Mouse (Mus musculus) liver, embryonic 13.5 days (tissue): ENCODE measurements around the gene Mtch1. TPM values are rescaled to one million over a fixed set of nuclear protein-coding genes. Genes with fewer than 3 reads are reported as not detected.

Experiments
- ATAC-seq: fragments of 200-750 bp; cut with Nextera tagmentation; 2 replicates; pipeline ENCODE4 v1.8.0; 2017; ENCODE audit warnings: low read depth, mild to moderate bottlenecking, moderate number of reproducible peaks, moderate library complexity
- DNase-seq: peaks from one replicate; pipeline ENCODE4 v3.0.0; 2022
- H3K27ac ChIP-seq: fragments of 300-500 bp; sonication (generic); 2 replicates; pipeline ENCODE4 v1.5.1; 2015; ENCODE audit warnings: moderate library complexity, mild to moderate bottlenecking, inconsistent platforms
- H3K27me3 ChIP-seq: fragments of 300-500 bp; sonication (generic); 2 replicates; pipeline ENCODE4 v1.6.1; 2015; ENCODE audit warnings: mild to moderate bottlenecking, inconsistent platforms
- H3K36me3 ChIP-seq: fragments of 300-500 bp; sonication (generic); 2 replicates; pipeline ENCODE4 v1.6.1; 2015; ENCODE audit warnings: mild to moderate bottlenecking, inconsistent platforms
- H3K4me1 ChIP-seq: fragments of 300-500 bp; sonication (generic); replicated peaks from 2 replicates; pipeline ENCODE4 v1.6.1; 2015; ENCODE audit warnings: inconsistent platforms
- H3K4me2 ChIP-seq: fragments of 300-500 bp; sonication (generic); 2 replicates; pipeline ENCODE4 v1.6.1; 2015; ENCODE audit warnings: inconsistent platforms, mild to moderate bottlenecking, moderate library complexity
- H3K4me3 ChIP-seq: fragments of 300-500 bp; sonication (generic); replicated peaks from 2 replicates; pipeline ENCODE4 v1.5.1; 2015; ENCODE audit warnings: mild to moderate bottlenecking, inconsistent platforms
- H3K9ac ChIP-seq: fragments of 300-500 bp; sonication (generic); 2 replicates; pipeline ENCODE4 v1.6.1; 2015; ENCODE audit warnings: mild to moderate bottlenecking, inconsistent platforms
- H3K9me3 ChIP-seq: fragments of 300-500 bp; sonication (generic); replicated peaks from 2 replicates; pipeline ENCODE4 v1.6.1; 2016; ENCODE audit warnings: inconsistent platforms
- WGBS: fragments of 180-500 bp; shearing (Covaris S2); methylation state at CpG from one replicate; pipeline ENCODE4 v1.1.7; 2015; ENCODE audit not compliant: insufficient replicate concordance; 5-methylcytosine and 5-hydroxymethylcytosine counted together
- polyA plus RNA-seq: library from polyadenylated mRNA; unstranded; fragments of >200 nt; fragmentation: Nextera tagmentation; extraction: Ambion mirVana; gene quantifications from 2 replicates; pipeline ENCODE4 v1.2.1, GENCODE M21; 2015

Gene Mtch1
- polyA plus RNA-seq, 1 experiment from 2014 or later: 64.0 TPM

DNA sequence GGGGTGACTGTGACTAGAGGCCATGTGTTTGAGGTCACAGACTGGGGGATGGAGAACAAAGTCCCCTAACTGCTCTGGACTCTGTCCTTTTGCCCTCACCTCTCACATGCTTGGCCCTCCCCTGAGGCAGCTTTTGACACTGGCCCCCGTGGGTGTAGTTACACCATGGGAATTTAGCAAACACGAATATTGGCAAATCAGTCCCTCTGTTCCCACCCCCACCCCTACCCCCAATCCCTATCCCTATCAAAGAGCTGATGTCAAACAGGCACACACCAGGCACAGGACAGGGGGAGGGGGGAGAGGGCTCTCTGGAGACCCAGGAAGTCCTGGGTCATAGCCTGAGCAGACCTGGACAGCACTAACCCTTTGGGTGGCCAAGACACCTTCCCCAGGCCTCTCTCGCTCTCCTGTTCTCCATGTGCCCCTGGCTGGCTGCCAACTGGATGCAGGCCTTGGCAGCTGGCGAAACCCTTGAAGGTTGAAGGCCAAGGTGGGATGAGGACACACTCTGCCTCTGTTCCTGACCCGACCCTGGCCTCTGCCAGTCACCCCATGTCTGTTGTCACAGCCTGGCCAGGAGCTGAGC lies 37.2 kb upstream of the Mtch1 start:
- Histone ChIP-seq H3K4me1 (peaks cover 14% of the 10 kb centered on the region), H3K27ac (peak overlapping the region; percentile 60)
- DNase-seq: no peak

DNA sequence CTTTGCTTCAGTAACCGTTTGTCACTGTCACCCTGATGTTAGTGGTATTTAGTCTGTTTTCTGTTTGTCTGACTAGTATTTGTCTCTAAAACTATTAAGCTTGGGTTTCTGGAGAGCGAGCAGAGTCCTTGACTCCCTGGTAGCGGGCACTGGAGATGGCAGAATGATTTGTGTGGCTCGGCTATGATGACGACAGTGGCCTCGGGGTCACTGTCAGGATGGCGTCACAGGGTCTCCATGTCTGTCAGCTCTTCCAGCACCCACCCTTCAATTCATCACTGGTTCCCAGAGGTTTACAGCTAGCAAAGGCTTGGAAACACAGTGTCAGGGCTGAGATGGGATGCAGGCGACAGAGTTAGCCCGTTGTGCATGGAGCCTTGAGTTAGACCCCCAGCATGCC lies 36.2 kb upstream of the Mtch1 start:
- H3K9me3 ChIP-seq: no peaks in the 10 kb centered on the region
- no peak overlapping the region for H3K4me3 ChIP-seq
- H3K4me1 ChIP-seq: peaks cover 14% of the 10 kb centered on the region
- H3K9ac ChIP-seq: 0 out of 2 replicates have a peak overlapping the region, but pooled peaks have one; percentile 18
- no peaks in the 10 kb centered on the region for H3K36me3 ChIP-seq
- no peak for ATAC-seq
- no peak for DNase-seq
- no peak overlapping the region for H3K4me2 ChIP-seq
- no peaks in the 10 kb centered on the region for H3K27me3 ChIP-seq
- 0 out of 2 replicates have a peak overlapping the region, but pooled peaks have one; percentile 0 for H3K27ac ChIP-seq
- WGBS: 66% methylated on average over 9 of the region's 9 CpGs

More for the DNA sequence above, 37.2 kb upstream of the Mtch1 start:
- Histone ChIP-seq H3K4me2 (no peak overlapping the region), H3K27me3 (no peaks in the 10 kb centered on the region), H3K9ac (no peak overlapping the region), H3K4me3 (no peak overlapping the region), H3K36me3 (no peaks in the 10 kb centered on the region), H3K9me3 (no peaks in the 10 kb centered on the region)
- peak; percentile 65 for ATAC-seq
- 50% methylated on average over 5 of the region's 5 CpGs for WGBS

DNA sequence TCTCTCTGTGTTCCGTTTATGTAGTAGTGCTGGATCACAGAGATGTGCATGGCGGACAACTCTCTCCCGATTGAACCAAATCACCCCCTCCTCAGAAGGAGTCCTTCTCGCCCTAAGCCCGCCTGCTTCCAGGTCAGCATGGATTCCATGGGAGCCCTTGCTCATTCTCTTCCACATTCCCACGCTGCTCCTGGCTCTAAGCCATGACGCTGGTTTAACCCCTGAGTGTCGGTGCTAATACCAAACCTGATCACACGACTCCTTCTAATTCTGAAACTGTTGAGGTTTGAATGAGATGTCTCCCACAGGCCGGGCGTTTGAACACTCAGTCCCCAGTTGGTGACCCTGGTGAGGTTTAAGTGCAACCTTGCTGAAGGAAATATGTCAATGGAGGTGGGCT lies 34.7 kb upstream of the Mtch1 start:
- H3K4me2 ChIP-seq: no peak overlapping the region
- ATAC-seq (no peak), DNase-seq (no peak)
- H3K27me3 ChIP-seq: no peaks in the 10 kb centered on the region
- WGBS: 76% methylated on average over 11 of the region's 11 CpGs
- no peaks in the 10 kb centered on the region for H3K36me3 ChIP-seq
- no peak overlapping the region for H3K9ac ChIP-seq
- no peaks in the 10 kb centered on the region for H3K9me3 ChIP-seq
- H3K4me1 ChIP-seq: peaks cover 14% of the 10 kb centered on the region
- H3K27ac ChIP-seq: 0 out of 2 replicates have a peak overlapping the region, but pooled peaks have one; percentile 9
- no peak overlapping the region for H3K4me3 ChIP-seq

DNA sequence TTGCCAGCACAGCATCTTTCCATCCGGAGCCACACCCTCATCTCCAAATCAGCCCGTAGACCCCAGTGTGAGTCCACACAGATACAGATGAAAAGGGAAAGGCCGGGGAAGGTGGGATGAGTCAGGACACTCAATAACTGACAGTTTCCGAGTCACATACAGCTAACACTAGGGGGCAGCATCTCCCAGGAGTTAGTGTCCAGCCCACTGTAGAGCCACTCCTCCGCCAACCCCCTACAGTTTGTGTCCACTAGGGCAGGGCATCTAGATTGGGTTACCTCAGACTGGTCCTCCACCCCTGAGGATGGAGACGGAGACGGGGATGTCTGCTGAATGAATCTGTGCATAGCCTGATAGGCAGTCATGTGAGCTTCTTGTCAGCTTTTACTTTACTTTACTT lies 33.7 kb upstream of the Mtch1 start:
- WGBS: 8% methylated on average over 7 of the region's 7 CpGs
- Histone ChIP-seq H3K36me3 (no peaks in the 10 kb centered on the region), H3K9ac (no peak overlapping the region), H3K4me1 (peaks cover 14% of the 10 kb centered on the region), H3K27me3 (no peaks in the 10 kb centered on the region), H3K27ac (no peak overlapping the region), H3K9me3 (no peaks in the 10 kb centered on the region), H3K4me3 (no peak overlapping the region), H3K4me2 (no peak overlapping the region)
- DNase-seq (peak; percentile 42), ATAC-seq (peak; percentile 68)

DNA sequence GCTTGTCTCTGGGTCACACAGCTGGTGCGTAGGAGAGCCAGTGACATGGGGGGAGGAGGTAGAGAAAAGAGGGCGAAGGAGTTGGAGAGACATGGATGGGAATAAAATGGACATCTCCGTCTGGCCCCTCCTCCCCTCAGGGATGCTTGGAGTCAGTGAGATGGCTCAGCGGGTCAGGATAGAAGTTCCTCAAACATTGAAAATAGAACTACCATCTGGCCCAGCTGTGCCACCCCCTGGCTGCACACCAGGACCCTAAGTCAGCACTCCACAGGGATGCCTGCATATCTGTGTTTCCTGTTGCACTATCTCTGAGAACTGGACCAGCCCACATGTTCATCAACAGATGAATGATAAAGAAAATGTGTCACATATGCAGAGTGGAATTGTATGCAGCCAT lies 32.5 kb upstream of the Mtch1 start:
- Histone ChIP-seq H3K9ac (no peak overlapping the region), H3K4me2 (no peak overlapping the region), H3K36me3 (no peaks in the 10 kb centered on the region), H3K27me3 (no peaks in the 10 kb centered on the region), H3K27ac (no peak overlapping the region), H3K4me3 (no peak overlapping the region), H3K9me3 (no peaks in the 10 kb centered on the region), H3K4me1 (peaks cover 10% of the 10 kb centered on the region)
- WGBS: 63% methylated on average over 4 of the region's 4 CpGs
- DNase-seq (no peak), ATAC-seq (no peak)

DNA sequence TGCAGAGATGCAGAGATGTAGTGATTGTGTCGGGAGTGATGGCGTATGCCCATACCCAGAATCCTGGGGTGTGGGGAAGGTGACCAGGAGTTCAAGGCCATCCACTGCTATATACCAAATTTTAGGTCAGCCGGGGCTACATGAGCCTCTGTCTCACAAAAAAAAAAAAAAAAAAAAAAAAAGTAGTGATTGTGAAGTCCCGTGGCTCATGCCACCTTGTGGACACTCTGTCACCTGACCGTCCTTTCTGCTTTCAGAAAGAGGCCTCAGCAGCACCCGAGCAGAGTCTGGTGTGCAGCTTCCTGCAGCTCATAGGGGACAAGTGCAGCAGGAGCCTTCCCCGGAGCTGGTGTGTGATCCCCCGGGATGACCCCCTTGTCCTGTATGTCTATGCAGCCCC lies 30.3 kb upstream of the Mtch1 start:
- H3K9ac ChIP-seq: no peak overlapping the region; the same call in 1 of the 2 replicates
- H3K9me3 ChIP-seq: no peaks in the 10 kb centered on the region
- no peak for DNase-seq
- H3K27me3 ChIP-seq: no peaks in the 10 kb centered on the region
- no peak overlapping the region for H3K27ac ChIP-seq
- H3K4me3 ChIP-seq: no peak overlapping the region
- 55% methylated on average over 8 of the region's 8 CpGs for WGBS
- no peak overlapping the region for H3K4me2 ChIP-seq
- H3K4me1 ChIP-seq: peaks cover 10% of the 10 kb centered on the region
- H3K36me3 ChIP-seq: no peaks in the 10 kb centered on the region
- no peak for ATAC-seq

DNA sequence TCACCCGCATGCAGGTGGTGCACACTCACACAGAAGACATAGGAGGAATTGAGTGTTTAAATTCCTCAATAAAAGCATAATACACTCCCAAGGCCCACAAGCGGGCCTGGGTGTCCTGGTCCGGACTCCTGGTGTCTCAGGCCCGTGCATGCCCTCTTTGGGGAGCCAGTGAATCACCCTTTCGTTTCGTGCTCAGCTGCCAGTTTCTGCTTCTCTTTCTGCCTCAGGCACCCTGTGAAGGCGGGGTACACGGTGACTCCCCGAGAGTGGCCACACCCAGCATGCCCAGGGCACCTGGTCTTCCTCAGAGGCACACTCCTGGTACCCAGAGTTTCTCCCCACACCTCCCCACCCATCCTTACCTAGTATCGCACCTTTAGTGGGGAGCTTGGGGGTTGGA lies 28.1 kb upstream of the Mtch1 start:
- no peak for ATAC-seq
- WGBS: 71% methylated on average over 10 of the region's 10 CpGs
- Histone ChIP-seq H3K9me3 (no peaks in the 10 kb centered on the region), H3K27ac (no peak overlapping the region), H3K4me1 (no peaks in the 10 kb centered on the region), H3K36me3 (no peaks in the 10 kb centered on the region), H3K9ac (no peak overlapping the region), H3K27me3 (no peaks in the 10 kb centered on the region), H3K4me2 (no peak overlapping the region), H3K4me3 (no peak overlapping the region)
- no peak for DNase-seq

DNA sequence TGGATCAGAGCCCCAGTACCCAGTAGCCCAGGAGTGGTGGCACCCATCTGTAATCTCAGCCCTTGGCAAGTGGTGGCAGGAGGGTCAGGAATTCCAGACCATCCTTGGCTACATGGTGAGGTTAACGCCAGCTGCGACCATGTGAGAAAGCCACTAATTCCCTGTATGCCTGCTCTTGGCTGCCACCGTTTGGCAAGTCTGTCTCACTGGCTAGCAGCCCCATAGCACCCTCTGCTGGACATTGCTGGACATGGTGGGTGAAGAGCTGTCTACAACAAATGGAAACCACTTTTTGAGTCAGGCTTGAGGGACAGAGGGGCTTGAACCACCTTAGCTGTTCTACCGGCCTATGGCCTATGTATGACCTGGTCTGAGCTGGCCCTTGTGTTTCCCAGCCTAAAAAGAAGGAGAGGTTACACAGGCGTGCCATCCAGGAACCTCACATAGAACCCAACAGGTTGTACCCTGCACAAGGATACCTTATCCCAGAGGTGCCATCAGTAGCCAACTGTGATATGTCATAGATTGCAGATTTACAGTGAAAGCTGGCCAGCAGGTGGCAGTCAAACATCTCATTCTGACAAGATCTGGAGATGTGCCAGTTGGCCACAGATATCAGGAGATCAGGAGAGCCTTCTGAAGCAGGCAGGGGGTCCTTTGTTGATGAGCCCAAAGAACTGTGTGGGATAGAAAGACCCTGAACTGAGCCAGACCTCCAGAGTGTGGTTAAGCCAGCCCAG lies 23.4 kb upstream of the Mtch1 start:
- H3K4me3 ChIP-seq: no peak overlapping the region
- H3K4me1 ChIP-seq: no peaks in the 10 kb centered on the region
- H3K36me3 ChIP-seq: no peaks in the 10 kb centered on the region
- H3K27me3 ChIP-seq: no peaks in the 10 kb centered on the region
- DNase-seq: peak; percentile 80
- no peak overlapping the region for H3K27ac ChIP-seq
- ATAC-seq: peak; percentile 47
- no peak overlapping the region for H3K9ac ChIP-seq
- H3K9me3 ChIP-seq: no peaks in the 10 kb centered on the region
- WGBS: 8% methylated on average over 5 of the region's 5 CpGs
- H3K4me2 ChIP-seq: no peak overlapping the region

DNA sequence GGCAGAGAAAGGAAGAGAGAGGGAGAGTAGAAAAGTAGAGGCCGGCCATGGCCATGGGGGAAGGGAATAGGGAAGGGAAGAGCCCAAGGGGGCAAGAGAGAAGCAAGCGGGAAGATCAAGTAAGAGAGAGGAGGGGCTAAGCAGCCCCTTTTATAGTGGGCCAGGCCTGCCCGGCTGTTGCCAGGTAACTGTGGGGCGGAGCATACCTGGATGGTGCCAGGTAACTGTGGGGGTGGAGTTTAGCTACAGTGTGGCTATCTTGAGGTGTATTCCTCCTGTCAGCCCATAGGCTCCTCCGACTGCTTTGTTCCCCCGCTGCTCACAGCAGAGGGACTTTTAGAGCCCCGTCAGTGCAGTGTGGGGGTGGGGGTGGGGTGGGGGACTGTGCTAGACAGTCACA lies 21.0 kb upstream of the Mtch1 start:
- Histone ChIP-seq H3K4me1 (no peaks in the 10 kb centered on the region), H3K4me3 (no peak overlapping the region), H3K9ac (no peak overlapping the region), H3K36me3 (no peaks in the 10 kb centered on the region), H3K27me3 (no peaks in the 10 kb centered on the region), H3K4me2 (no peak overlapping the region), H3K9me3 (no peaks in the 10 kb centered on the region), H3K27ac (no peak overlapping the region)
- 49% methylated on average over 7 of the region's 7 CpGs for WGBS
- DNase-seq: no peak
- no peak for ATAC-seq

DNA sequence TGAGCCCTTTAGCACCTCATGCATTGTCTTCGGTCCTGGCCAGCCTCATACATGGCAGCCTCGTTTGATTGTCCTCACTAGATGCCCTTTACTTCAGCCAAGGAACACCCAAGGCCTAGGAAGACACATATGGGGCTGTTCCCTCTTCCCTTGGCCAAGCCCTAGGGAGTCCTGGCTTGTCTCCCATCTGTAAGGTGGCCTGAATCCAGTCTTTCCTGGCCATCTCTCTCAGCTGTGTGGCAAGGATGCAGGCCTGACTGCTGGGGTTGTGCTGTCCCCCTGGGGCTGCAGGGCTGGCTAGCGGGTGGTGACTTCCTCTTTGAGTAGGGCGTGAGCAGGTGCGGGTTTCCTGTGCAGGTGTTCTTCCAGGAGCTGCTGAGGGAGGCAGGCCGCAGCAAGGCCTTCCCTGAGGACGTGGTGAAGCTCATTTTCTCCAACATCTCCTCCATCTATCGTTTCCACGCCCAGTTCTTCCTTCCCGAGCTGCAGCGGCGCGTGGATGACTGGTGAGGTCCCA lies 17.4 kb upstream of the Mtch1 start:
- DNase-seq (no peak), ATAC-seq (no peak)
- no peaks in the 10 kb centered on the region for H3K9me3 ChIP-seq
- no peak overlapping the region for H3K4me3 ChIP-seq
- no peaks in the 10 kb centered on the region for H3K27me3 ChIP-seq
- H3K36me3 ChIP-seq: no peaks in the 10 kb centered on the region
- 68% methylated on average over 13 of the region's 13 CpGs for WGBS
- no peak overlapping the region for H3K9ac ChIP-seq
- H3K4me2 ChIP-seq: no peak overlapping the region
- H3K4me1 ChIP-seq: peaks cover 4% of the 10 kb centered on the region
- H3K27ac ChIP-seq: no peak overlapping the region

DNA sequence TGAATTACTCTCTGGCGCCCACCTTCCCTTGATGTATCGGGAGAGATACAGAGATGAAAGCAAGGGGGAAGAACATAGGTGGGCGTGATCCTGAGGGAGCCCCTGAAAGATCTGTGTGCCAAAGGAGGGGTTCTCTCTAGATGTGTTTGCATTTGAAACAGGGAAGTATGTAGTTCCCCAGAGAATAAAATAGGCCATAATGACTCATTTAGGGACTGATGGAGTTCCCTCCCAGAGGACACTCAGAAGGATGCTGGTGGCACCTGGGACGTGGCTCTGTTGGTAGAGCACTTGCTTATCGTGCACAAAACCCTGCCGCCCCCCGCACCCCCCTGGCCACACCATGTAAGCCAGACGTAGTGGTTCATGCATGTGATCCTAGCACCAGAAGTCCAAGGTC lies 15.4 kb upstream of the Mtch1 start:
- Histone ChIP-seq H3K27me3 (no peaks in the 10 kb centered on the region), H3K27ac (no peak overlapping the region), H3K36me3 (no peaks in the 10 kb centered on the region), H3K4me3 (no peak overlapping the region), H3K9ac (no peak overlapping the region), H3K4me2 (0 out of 2 replicates have a peak overlapping the region, but pooled peaks have one; percentile 14), H3K9me3 (no peaks in the 10 kb centered on the region), H3K4me1 (peaks cover 4% of the 10 kb centered on the region)
- ATAC-seq (no peak), DNase-seq (no peak)
- WGBS: 73% methylated on average over 8 of the region's 8 CpGs
